Mouse (Mus musculus): ENCODE measurements around the gene Gm28230.

DNA sequence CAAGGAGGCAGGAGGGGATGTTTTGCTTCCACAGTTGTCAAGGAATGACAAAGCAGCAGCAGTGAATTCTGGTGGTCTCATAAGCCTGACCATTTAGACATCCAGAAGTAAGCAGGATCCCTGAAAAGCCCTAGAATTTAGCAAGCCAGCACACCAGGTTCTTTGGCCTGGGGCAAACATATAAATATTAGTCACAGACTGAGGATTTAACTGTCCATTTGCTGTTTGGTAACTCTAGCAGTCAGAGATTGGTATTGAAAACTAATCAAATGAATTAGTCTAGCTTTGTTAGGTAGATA, 15.4 kb downstream of the Gm28230 start:
- TF ChIP-seq USF1 (IDR thresholded peaks at IDR 0.05; ENCODE audit: low read depth), result no peak
- TF ChIP-seq CTCF (IDR thresholded peaks at IDR 0.05; ENCODE audit: control insufficient read depth, insufficient read depth, insufficient read length), result no peak
- TF ChIP-seq MAX (IDR thresholded peaks at IDR 0.05), result no peak
- no peak for TF ChIP-seq MYOG (IDR thresholded peaks at IDR 0.05; ENCODE audit: control insufficient read depth, extremely low read depth, insufficient read length)
